Mouse (Mus musculus) lung, postnatal 14 days (tissue): ENCODE measurements at regions not wholly inside any gene's neighbourhood (a gene's known extent, or its start where the extent isn't known, plus 50 kb on each side); places are given as distances from the start of the nearest gene placed in this dataset.

Experiments used
- DNase-seq: peaks from one replicate; pipeline ENCODE4 v3.0.0; 2021

- DNase-seq: peak; percentile 48
Observed at GRCm38 (mm10) chrX:163669886-163670285, 91.2 kb downstream of the Rnf138rt1 start.
